Mouse (Mus musculus): Measurements from ENCODE around the gene Hcar2.

- TF ChIP-seq CTCF (IDR thresholded peaks at IDR 0.05; ENCODE audit: low read depth, low read length) (no peak), POLR2A (IDR thresholded peaks at IDR 0.05; ENCODE audit: borderline replicate concordance, low read depth, low read length) (no peak)
Observed at GRCm38 (mm10) chr5:123879928-123880327, 14.6 kb upstream of the Hcar2 start, which contains the start of gene Hcar1.

All from bone marrow macrophage, adult 2 months (primary cell).